Mouse (Mus musculus) embryonic facial prominence, embryonic 10.5 days (tissue): ENCODE results near the gene Odf3l1. TPM values are rescaled to one million over a fixed set of nuclear protein-coding genes. Genes with fewer than 3 reads are reported as not detected.

ENCODE experiments used
- DNase-seq: peaks from one replicate; pipeline ENCODE4 v3.0.0-alpha.2; 2017; ENCODE audit warnings: low spot score
- H3K27ac ChIP-seq: fragments of 300-500 bp; sonication (generic); replicated peaks from 2 replicates; pipeline ENCODE4 v1.5.1; 2016; ENCODE audit warnings: mild to moderate bottlenecking
- H3K27me3 ChIP-seq: fragments of 300-500 bp; sonication (generic); replicated peaks from 2 replicates; pipeline ENCODE4 v1.6.1; 2016; ENCODE audit warnings: low read depth, mild to moderate bottlenecking; ENCODE audit not compliant: poor library complexity, severe bottlenecking
- H3K36me3 ChIP-seq: fragments of 300-500 bp; sonication (generic); replicated peaks from 2 replicates; pipeline ENCODE4 v1.6.1; 2016; ENCODE audit warnings: mild to moderate bottlenecking, moderate library complexity
- H3K4me1 ChIP-seq: fragments of 300-500 bp; sonication (generic); 2 replicates; pipeline ENCODE4 v1.6.1; 2016
- H3K4me3 ChIP-seq: fragments of 300-500 bp; sonication (generic); 2 replicates; pipeline ENCODE4 v1.5.1; 2016; ENCODE audit warnings: mild to moderate bottlenecking, moderate library complexity
- H3K9me3 ChIP-seq: fragments of 300-500 bp; sonication (generic); 2 replicates; pipeline ENCODE4 v1.6.1; 2016; ENCODE audit warnings: mild to moderate bottlenecking
- WGBS: fragments of 180-500 bp; shearing (Covaris S2); methylation state at CpG from one replicate; pipeline ENCODE4 v1.1.7; 2016; 5-methylcytosine and 5-hydroxymethylcytosine counted together
- polyA plus RNA-seq: library from polyadenylated mRNA; unstranded; fragments of >200 nt; fragmentation: Nextera tagmentation; extraction: Ambion mirVana; gene quantifications from 2 replicates; pipeline ENCODE4 v1.2.1, GENCODE M21; 2016

Gene Odf3l1
- polyA plus RNA-seq, 1 experiment from 2014 or later = not detected

DNA sequence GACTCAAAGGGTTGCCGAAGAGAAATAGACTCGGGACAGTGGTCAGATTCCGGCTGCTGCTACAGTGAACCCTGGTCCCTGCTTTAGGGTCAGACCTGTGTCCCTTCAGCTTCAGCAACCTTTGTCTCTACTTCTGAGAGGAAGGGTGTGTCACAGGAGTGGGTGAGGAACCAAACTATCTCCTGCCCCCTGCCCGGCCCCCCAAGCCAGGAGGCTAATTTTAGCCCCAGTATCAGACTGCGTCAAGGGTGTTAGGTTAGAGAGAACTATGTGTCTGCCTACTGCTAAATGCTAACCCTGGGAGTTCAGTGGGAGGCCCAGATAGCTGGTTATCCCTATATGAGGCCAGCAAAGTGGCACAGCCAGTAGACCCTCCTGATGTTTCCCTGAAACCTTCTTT is 29.3 kb downstream of the Odf3l1 start:
- H3K4me1 ChIP-seq = peaks cover 5% of the 10 kb centered on the region; the same call in 1 of the 2 replicates
- H3K36me3 ChIP-seq = no peaks in the 10 kb centered on the region
- DNase-seq = no peak
- H3K4me3 ChIP-seq = no peak overlapping the region
- no peaks in the 10 kb centered on the region for H3K9me3 ChIP-seq
- 78% methylated on average over 5 of the region's 5 CpGs for WGBS
- peaks cover 22% of the 10 kb centered on the region for H3K27me3 ChIP-seq
- no peak overlapping the region for H3K27ac ChIP-seq

DNA sequence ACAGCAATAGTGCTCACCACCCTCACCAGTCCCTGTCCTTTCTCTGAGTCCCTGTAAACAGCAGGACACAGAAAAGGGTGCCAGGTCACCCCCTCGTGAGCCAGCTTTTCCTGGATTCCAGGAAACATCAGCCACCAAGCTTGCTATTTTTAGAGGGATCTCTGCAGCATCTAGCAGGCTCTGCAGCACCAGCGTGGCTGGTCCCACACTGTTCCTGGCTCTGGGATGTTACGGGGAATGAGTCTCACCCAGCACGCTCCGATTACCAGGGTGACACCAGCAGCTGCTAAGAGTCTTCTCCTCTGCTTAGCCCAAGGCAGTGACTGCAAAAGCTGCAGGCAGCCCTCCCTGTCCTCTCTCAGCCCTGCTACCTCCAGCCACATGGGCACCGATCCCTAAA is 31.6 kb downstream of the Odf3l1 start:
- peaks cover 39% of the 10 kb centered on the region for H3K27me3 ChIP-seq
- no peak overlapping the region for H3K4me3 ChIP-seq
- no peaks in the 10 kb centered on the region for H3K36me3 ChIP-seq
- no peak for DNase-seq
- H3K9me3 ChIP-seq = no peaks in the 10 kb centered on the region
- H3K4me1 ChIP-seq = peaks cover 8% of the 10 kb centered on the region
- H3K27ac ChIP-seq = no peak overlapping the region
- WGBS = 31% methylated on average over 6 of the region's 6 CpGs

DNA sequence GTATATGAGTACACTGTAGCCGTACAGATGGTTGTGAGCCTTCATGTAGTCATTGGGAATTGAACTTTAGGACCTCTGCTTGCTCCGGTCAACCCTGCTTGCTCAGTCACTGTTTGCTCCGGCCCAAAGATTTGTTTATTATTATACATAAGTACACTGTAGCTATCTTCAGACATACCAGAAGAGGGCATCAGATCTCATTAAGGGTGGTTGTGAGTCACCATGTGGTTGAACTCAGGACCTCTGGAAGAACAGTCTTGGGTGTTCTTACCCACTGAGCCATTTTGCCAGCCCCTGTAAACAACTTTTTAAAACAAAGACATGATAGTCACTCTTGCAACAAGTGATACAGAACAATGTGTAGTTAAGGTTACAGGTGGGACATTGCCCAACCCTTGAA is 32.6 kb downstream of the Odf3l1 start:
- Histone ChIP-seq H3K36me3 (no peaks in the 10 kb centered on the region), H3K4me3 (no peak overlapping the region), H3K27me3 (peaks cover 46% of the 10 kb centered on the region), H3K4me1 (peaks cover 8% of the 10 kb centered on the region), H3K27ac (no peak overlapping the region), H3K9me3 (no peaks in the 10 kb centered on the region)
- WGBS = 79% methylated on average over 3 of the region's 3 CpGs
- DNase-seq = no peak

- H3K27me3 ChIP-seq = peaks cover 63% of the 10 kb centered on the region
- WGBS = 23% methylated on average over 4 of the region's 4 CpGs
Observed at GRCm38 (mm10) chr9:56830162-56830561, 34.3 kb downstream of the Odf3l1 start.

DNA sequence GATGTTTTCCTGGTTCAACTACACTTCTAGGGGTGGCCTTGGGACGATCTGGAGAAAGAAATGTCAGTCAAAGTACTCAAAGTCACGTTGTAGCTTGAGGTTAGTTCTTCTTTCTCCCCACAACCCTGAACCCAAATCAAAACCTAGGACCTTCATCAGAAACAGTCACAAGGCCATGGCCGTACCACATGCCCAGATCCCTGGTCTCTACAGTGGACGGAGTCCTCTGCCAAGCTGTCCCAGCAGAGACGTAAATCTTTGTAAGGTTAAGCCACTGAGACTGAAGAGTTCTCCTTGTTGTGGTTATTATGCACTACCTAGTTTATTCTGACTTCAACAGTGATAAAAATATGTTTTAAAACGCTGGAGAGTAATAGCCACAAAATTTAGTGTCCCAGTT is 35.6 kb downstream of the Odf3l1 start:
- Histone ChIP-seq H3K27me3 (peaks cover 76% of the 10 kb centered on the region), H3K27ac (no peak overlapping the region), H3K4me3 (no peak overlapping the region), H3K36me3 (no peaks in the 10 kb centered on the region), H3K9me3 (no peaks in the 10 kb centered on the region), H3K4me1 (peaks cover 22% of the 10 kb centered on the region)
- DNase-seq = no peak
- WGBS = 86% methylated on average over 6 of the region's 6 CpGs

More at GRCm38 (mm10) chr9:56830162-56830561, 34.3 kb downstream of the Odf3l1 start:
- Histone ChIP-seq H3K4me3 (no peak overlapping the region), H3K9me3 (no peaks in the 10 kb centered on the region), H3K4me1 (peaks cover 18% of the 10 kb centered on the region), H3K36me3 (no peaks in the 10 kb centered on the region), H3K27ac (no peak overlapping the region)
- no peak for DNase-seq

DNA sequence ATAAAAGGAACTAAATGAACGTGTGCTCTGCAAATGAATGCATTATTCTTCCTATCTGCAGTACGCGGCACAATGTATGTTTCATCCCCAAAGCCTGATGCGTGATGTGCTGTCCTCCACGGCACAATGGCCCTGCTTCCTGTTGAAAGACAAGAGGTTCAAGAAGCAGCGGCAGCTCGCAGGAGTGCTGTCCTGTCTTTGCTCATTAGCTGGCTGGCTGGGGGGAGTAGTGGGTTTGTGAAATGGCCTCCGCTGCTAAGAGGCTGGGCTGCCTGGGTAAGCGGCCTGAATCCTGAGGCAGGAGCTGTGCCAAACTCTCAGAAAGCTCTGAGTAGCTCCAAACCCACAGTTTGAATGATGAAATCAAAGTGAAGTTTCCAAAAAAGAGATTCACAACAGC is 36.3 kb downstream of the Odf3l1 start:
- Histone ChIP-seq H3K27me3 (peaks cover 71% of the 10 kb centered on the region), H3K4me1 (peaks cover 22% of the 10 kb centered on the region), H3K9me3 (no peaks in the 10 kb centered on the region), H3K36me3 (no peaks in the 10 kb centered on the region), H3K4me3 (no peak overlapping the region), H3K27ac (no peak overlapping the region)
- 42% methylated on average over 9 of the region's 9 CpGs for WGBS
- DNase-seq = no peak

- Histone ChIP-seq H3K4me3 (peak overlapping the region; percentile 53), H3K27me3 (peaks cover 60% of the 10 kb centered on the region), H3K27ac (no peak overlapping the region; the same call in 1 of the 2 replicates), H3K36me3 (no peaks in the 10 kb centered on the region), H3K9me3 (no peaks in the 10 kb centered on the region), H3K4me1 (peaks cover 21% of the 10 kb centered on the region)
- peak; percentile 42 for DNase-seq
- whole genome bisulfite sequencing = 10% methylated on average over 21 of the region's 21 CpGs
Observed at GRCm38 (mm10) chr9:56825476-56826213, 38.8 kb downstream of the Odf3l1 start.

GRCm38 (mm10) chr9:56824900-56825299 is 39.6 kb downstream of the Odf3l1 start:
- peak overlapping the region; percentile 53 for H3K4me3 ChIP-seq

DNA sequence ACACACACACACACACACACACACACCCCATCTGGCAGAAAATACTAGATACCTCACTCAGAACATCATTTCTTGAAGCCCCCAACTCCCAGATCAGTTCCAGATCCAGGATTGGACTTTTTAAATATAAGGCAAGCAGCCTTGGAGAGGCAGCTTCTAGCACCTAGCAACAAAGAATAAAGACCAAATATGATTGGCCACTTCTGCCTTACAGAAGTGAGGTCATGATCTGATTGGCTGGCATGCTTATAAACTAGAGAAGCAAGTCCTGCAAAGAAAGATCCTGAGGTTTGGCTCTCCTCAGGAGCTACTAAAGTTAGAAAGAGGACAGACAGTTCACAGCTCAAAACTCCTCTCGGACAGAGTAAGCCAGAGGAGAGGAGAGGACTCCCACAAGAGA is 53.6 kb downstream of the Odf3l1 start:
- Histone ChIP-seq H3K27me3 (peaks cover 4% of the 10 kb centered on the region; the same call in 1 of the 2 replicates), H3K27ac (no peak overlapping the region), H3K4me1 (0 out of 2 replicates have a peak, but pooled peaks cover 3% of the 10 kb centered on the region), H3K4me3 (no peak overlapping the region), H3K36me3 (no peaks in the 10 kb centered on the region), H3K9me3 (peaks cover 4% of the 10 kb centered on the region; the same call in 1 of the 2 replicates)
- DNase-seq = no peak
- WGBS = 84% methylated on average over 1 of the region's 1 CpGs

More at GRCm38 (mm10) chr9:56824900-56825299, 39.6 kb downstream of the Odf3l1 start:
- Histone ChIP-seq H3K9me3 (no peaks in the 10 kb centered on the region), H3K27me3 (peaks cover 54% of the 10 kb centered on the region), H3K4me1 (peaks cover 14% of the 10 kb centered on the region), H3K27ac (no peak overlapping the region), H3K36me3 (no peaks in the 10 kb centered on the region)
- DNase-seq = peak; percentile 29
- 2% methylated on average over 3 of the region's 3 CpGs for WGBS

DNA sequence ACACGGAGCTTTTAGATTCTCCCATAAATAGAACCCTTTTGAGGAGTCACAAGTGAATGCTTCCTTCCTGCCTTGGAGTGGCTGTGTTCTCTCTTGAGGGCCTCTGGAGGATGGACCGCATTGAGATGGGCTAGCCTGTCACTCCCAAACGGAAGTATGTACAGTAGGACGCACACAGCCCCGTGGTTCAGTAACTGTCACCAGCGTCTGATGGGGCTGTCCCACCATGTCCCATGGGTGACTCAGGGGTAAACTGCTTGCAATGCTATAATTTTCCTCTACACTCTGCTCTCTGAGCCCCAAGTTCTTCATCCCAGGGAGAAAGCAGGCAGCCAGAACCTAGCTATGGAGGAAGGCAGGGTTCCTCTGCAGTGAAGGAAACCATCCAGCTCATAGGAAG is 56.5 kb downstream of the Odf3l1 start:
- WGBS = 85% methylated on average over 6 of the region's 6 CpGs
- no peaks in the 10 kb centered on the region for H3K36me3 ChIP-seq

GRCm38 (mm10) chr9:56803146-56803545 is 61.3 kb downstream of the Odf3l1 start:
- 92% methylated on average over 7 of the region's 7 CpGs for WGBS
- no peaks in the 10 kb centered on the region for H3K36me3 ChIP-seq
- H3K27ac ChIP-seq = no peak overlapping the region
- peaks cover 30% of the 10 kb centered on the region for H3K27me3 ChIP-seq
- no peak overlapping the region for H3K4me3 ChIP-seq
- H3K4me1 ChIP-seq = no peaks in the 10 kb centered on the region
- no peak for DNase-seq
- no peaks in the 10 kb centered on the region for H3K9me3 ChIP-seq

More for the DNA sequence above, 56.5 kb downstream of the Odf3l1 start:
- H3K4me3 ChIP-seq = no peak overlapping the region
- H3K27ac ChIP-seq = no peak overlapping the region
- no peaks in the 10 kb centered on the region for H3K27me3 ChIP-seq
- peaks cover 4% of the 10 kb centered on the region; the same call in 1 of the 2 replicates for H3K9me3 ChIP-seq
- H3K4me1 ChIP-seq = 0 out of 2 replicates have a peak, but pooled peaks cover 2% of the 10 kb centered on the region
- no peak for DNase-seq
